Mouse (Mus musculus) left cerebral cortex, adult 2 months (tissue): Measurements from ENCODE around the gene Cmtm7. TPM values are rescaled to one million over a fixed set of nuclear protein-coding genes. Genes with fewer than 3 reads are reported as not detected.
"Not testable (repeated sequence)": the region's sequence is repeated elsewhere in the genome, so short reads cannot be mapped to it uniquely, and the experiment has no call there.

Source experiments
- DNase-seq, 2 experiments: peaks; one replicate each; pipeline ENCODE4 v3.0.0; 2021 to 2022; ENCODE audit warnings: low spot score in 2 of 2, mixed read lengths in 1 of 2; ENCODE audit errors: extremely low spot score in 1 of 2
- H3K27ac ChIP-seq: fragments of 200-600 bp; 2 replicates; pipeline ENCODE4 v1.8.1; 2022
- H3K4me3 ChIP-seq: fragments of 200-600 bp; 2 replicates; pipeline ENCODE4 v1.8.1; 2022
- CTCF ChIP-seq: fragments of 200-600 bp; IDR thresholded peaks from 2 replicates; pipeline ENCODE4 v1.8.1; 2022; ENCODE audit warnings: antibody characterized with exemption, mild to moderate bottlenecking, moderate library complexity
- intact Hi-C: fragments of 180-260 bp; cut with DNase I; formaldehyde crosslinking; loops from one replicate; pipeline ENCODE4 v1.15.1; 2025
- total RNA-seq, 2 experiments: library from RNA; stranded (reverse); gene quantifications; 2 replicates each; pipeline ENCODE4 v1.2.3; 2021

Gene Cmtm7
- total RNA-seq, 2 experiments from 2014 or later, result 3.7 to 4.8 TPM

- intact Hi-C loops, result no loop called here
Observed at GRCm38 (mm10) chr9:114731011-114731755, 50.5 kb downstream of the Cmtm7 start, which contains the start of gene Cmtm6. Cmtm6 (plus strand) TSS chr9:114731116.

GRCm38 (mm10) chr9:114729911-114730805 lies 51.5 kb downstream of the Cmtm7 start:
- intact Hi-C loops, result loop anchor here (2.0 kb wide), 1 partner anchor 39 kb away; no protein-coding TSS in a partner anchor
- DNase-seq, result no peak
- TF ChIP-seq CTCF, result no peak
- H3K27ac ChIP-seq, result no peak overlapping the region
- H3K4me3 ChIP-seq, result peak overlapping the region; percentile 96

More at GRCm38 (mm10) chr9:114731011-114731755, 50.5 kb downstream of the Cmtm7 start, which contains the start of gene Cmtm6:
- peak; percentile 50 for TF ChIP-seq CTCF
- peak within 1 kb of the TSS; percentile 93 for H3K27ac ChIP-seq
- peak; percentile 94 to 96 for DNase-seq
- H3K4me3 ChIP-seq, result peak within 1 kb of the TSS; percentile 96

GRCm38 (mm10) chr9:114728432-114728831 lies 53.2 kb downstream of the Cmtm7 start:
- intact Hi-C loops, result loop anchor here (2.0 kb wide), 1 partner anchor 38 kb away; no protein-coding TSS in a partner anchor

GRCm38 (mm10) chr9:114727315-114727714 lies 54.3 kb downstream of the Cmtm7 start:
- no peak for DNase-seq
- H3K4me3 ChIP-seq, result no peak overlapping the region
- peak; percentile 70 for TF ChIP-seq CTCF
- intact Hi-C loops, result loop anchor here (2.0 kb wide), 1 partner anchor 79 kb away; no protein-coding TSS in a partner anchor
- H3K27ac ChIP-seq, result no peak overlapping the region

More at GRCm38 (mm10) chr9:114728432-114728831, 53.2 kb downstream of the Cmtm7 start:
- H3K4me3 ChIP-seq, DNase-seq, H3K27ac ChIP-seq: not testable (repeated sequence)

- no peak overlapping the region for H3K4me3 ChIP-seq
- intact Hi-C loops, result no loop called here
- TF ChIP-seq CTCF, result no peak
- no peak overlapping the region for H3K27ac ChIP-seq
- no peak for DNase-seq
Observed at GRCm38 (mm10) chr9:114716677-114717331, 64.9 kb downstream of the Cmtm7 start.

GRCm38 (mm10) chr9:114713481-114713880 lies 68.2 kb downstream of the Cmtm7 start:
- TF ChIP-seq CTCF, result no peak
- H3K27ac ChIP-seq, result no peak overlapping the region
- H3K4me3 ChIP-seq, result no peak overlapping the region
- no peak for DNase-seq
- intact Hi-C loops, result no loop called here

- no peak for DNase-seq
- peak; percentile 33 for TF ChIP-seq CTCF
- intact Hi-C loops, result no loop called here
- Histone ChIP-seq H3K4me3 (no peak overlapping the region), H3K27ac (no peak overlapping the region)
Observed at GRCm38 (mm10) chr9:114710345-114710744, 71.3 kb downstream of the Cmtm7 start.

- no peak for TF ChIP-seq CTCF
- Histone ChIP-seq H3K4me3 (no peak overlapping the region), H3K27ac (no peak overlapping the region)
- no peak for DNase-seq
- intact Hi-C loops, result no loop called here
Observed at GRCm38 (mm10) chr9:114707805-114708204, 73.9 kb downstream of the Cmtm7 start.

Other genes starting within 250 kb of the Cmtm7 start
- gene Trim71, start 217.5 kb downstream of the Cmtm7 start, total RNA-seq, result under 1 TPM; 0.72 to 0.84 TPM
- 10 to 100 TPM; 47.7 to 49.1 TPM for gene Cnot10, start 141.7 kb downstream of the Cmtm7 start, total RNA-seq
- 10 to 100 TPM; 87.7 to 91.9 TPM for gene Dync1li1, start 93.1 kb downstream of the Cmtm7 start, total RNA-seq
- gene Cmtm6, start 50.7 kb downstream of the Cmtm7 start, total RNA-seq, result 10 to 100 TPM; 19.8 to 22.4 TPM
- gene Cmtm8, start 62.3 kb upstream of the Cmtm7 start, total RNA-seq, result 1 to 10 TPM; 1.6 to 1.8 TPM
- 10 to 100 TPM; 82.0 to 88.7 TPM for gene Gpd1l, start 152.1 kb upstream of the Cmtm7 start, total RNA-seq
- gene Osbpl10, start 196.7 kb upstream of the Cmtm7 start, total RNA-seq, result 10 to 100 TPM; 48.5 to 56.3 TPM
- gene Rps27rt, start 200.9 kb upstream of the Cmtm7 start, total RNA-seq, result 10 to 100 TPM; 14.7 to 28.5 TPM